Mouse (Mus musculus): ENCODE measurements around the gene Baiap2. TPM values are rescaled to one million over a fixed set of nuclear protein-coding genes. Genes with fewer than 3 reads are reported as not detected.

The Baiap2 gene
- polyA plus RNA-seq, 1 experiment from 2014 or later: 17.5 TPM

GRCm38 (mm10) chr11:119919897-119920296, 22.7 kb upstream of the Baiap2 start:
- H3K27me3 ChIP-seq: no peaks in the 10 kb centered on the region; the same call in 1 of the 2 replicates
- H3K4me3 ChIP-seq (replicated peaks): no peak overlapping the region
- no peak for ATAC-seq (ENCODE audit: insufficient number of reproducible peaks, insufficient read depth, low FRiP score, low TSS enrichment, low read depth)
- peaks cover 56% of the 10 kb centered on the region for H3K36me3 ChIP-seq
- H3K9ac ChIP-seq (replicated peaks): no peak overlapping the region; the same call in 1 of the 2 replicates
- H3K27ac ChIP-seq: no peak overlapping the region
- 66% methylated on average over 8 of the region's 8 CpGs for WGBS
- H3K9me3 ChIP-seq: no peaks in the 10 kb centered on the region
- H3K4me2 ChIP-seq: no peak overlapping the region
- H3K4me1 ChIP-seq (replicated peaks): peaks cover 14% of the 10 kb centered on the region

- WGBS: 91% methylated on average over 5 of the region's 5 CpGs
- Histone ChIP-seq H3K4me3 (replicated peaks) (no peak overlapping the region), H3K4me2 (no peak overlapping the region), H3K9me3 (no peaks in the 10 kb centered on the region), H3K36me3 (peaks cover 53% of the 10 kb centered on the region), H3K4me1 (replicated peaks) (peaks cover 6% of the 10 kb centered on the region; the same call in 1 of the 2 replicates), H3K27me3 (no peaks in the 10 kb centered on the region; the same call in 1 of the 2 replicates), H3K9ac (replicated peaks) (no peak overlapping the region), H3K27ac (no peak overlapping the region)
- ATAC-seq (ENCODE audit: insufficient number of reproducible peaks, insufficient read depth, low FRiP score, low TSS enrichment, low read depth): no peak
Measured at GRCm38 (mm10) chr11:119920668-119921067, 21.9 kb upstream of the Baiap2 start.

- Histone ChIP-seq H3K27me3 (no peaks in the 10 kb centered on the region; the same call in 1 of the 2 replicates), H3K27ac (no peak overlapping the region), H3K9ac (replicated peaks) (no peak overlapping the region), H3K36me3 (peaks cover 8% of the 10 kb centered on the region), H3K4me2 (no peak overlapping the region), H3K9me3 (no peaks in the 10 kb centered on the region; the same call in 1 of the 2 replicates), H3K4me1 (replicated peaks) (no peaks in the 10 kb centered on the region), H3K4me3 (replicated peaks) (no peak overlapping the region)
- ATAC-seq (ENCODE audit: insufficient number of reproducible peaks, insufficient read depth, low FRiP score, low TSS enrichment, low read depth): no peak
- WGBS: 66% methylated on average over 5 of the region's 5 CpGs
Measured at GRCm38 (mm10) chr11:119925176-119925575, 17.4 kb upstream of the Baiap2 start.

- H3K9ac ChIP-seq (replicated peaks): no peak overlapping the region
Measured at GRCm38 (mm10) chr11:119926762-119927161, 15.8 kb upstream of the Baiap2 start.

GRCm38 (mm10) chr11:119928023-119928681, 14.4 kb upstream of the Baiap2 start:
- no peaks in the 10 kb centered on the region; the same call in 1 of the 2 replicates for H3K27me3 ChIP-seq
- H3K9me3 ChIP-seq: peaks cover 3% of the 10 kb centered on the region; the same call in 1 of the 2 replicates
- no peak overlapping the region for H3K27ac ChIP-seq
- no peak for ATAC-seq (ENCODE audit: insufficient number of reproducible peaks, insufficient read depth, low FRiP score, low TSS enrichment, low read depth)
- peaks cover 11% of the 10 kb centered on the region; the same call in 1 of the 2 replicates for H3K4me1 ChIP-seq (replicated peaks)
- no peak overlapping the region for H3K4me3 ChIP-seq (replicated peaks)
- no peaks in the 10 kb centered on the region for H3K36me3 ChIP-seq
- no peak overlapping the region for H3K9ac ChIP-seq (replicated peaks)
- WGBS: 75% methylated on average over 16 of the region's 16 CpGs
- no peak overlapping the region for H3K4me2 ChIP-seq

More at GRCm38 (mm10) chr11:119926762-119927161, 15.8 kb upstream of the Baiap2 start:
- H3K36me3 ChIP-seq: no peaks in the 10 kb centered on the region
- peaks cover 1% of the 10 kb centered on the region; the same call in 1 of the 2 replicates for H3K4me1 ChIP-seq (replicated peaks)
- no peak overlapping the region for H3K27ac ChIP-seq
- H3K27me3 ChIP-seq: no peaks in the 10 kb centered on the region; the same call in 1 of the 2 replicates
- H3K4me2 ChIP-seq: no peak overlapping the region
- 85% methylated on average over 5 of the region's 5 CpGs for WGBS
- H3K4me3 ChIP-seq (replicated peaks): no peak overlapping the region
- H3K9me3 ChIP-seq: peaks cover 3% of the 10 kb centered on the region; the same call in 1 of the 2 replicates
- ATAC-seq (ENCODE audit: insufficient number of reproducible peaks, insufficient read depth, low FRiP score, low TSS enrichment, low read depth): no peak

- Histone ChIP-seq H3K9ac (replicated peaks) (no peak overlapping the region), H3K27ac (no peak overlapping the region), H3K4me3 (replicated peaks) (no peak overlapping the region), H3K4me1 (replicated peaks) (peaks cover 11% of the 10 kb centered on the region; the same call in 1 of the 2 replicates), H3K27me3 (no peaks in the 10 kb centered on the region), H3K4me2 (no peak overlapping the region), H3K9me3 (peaks cover 3% of the 10 kb centered on the region; the same call in 1 of the 2 replicates), H3K36me3 (no peaks in the 10 kb centered on the region)
- no peak for ATAC-seq (ENCODE audit: insufficient number of reproducible peaks, insufficient read depth, low FRiP score, low TSS enrichment, low read depth)
- WGBS: 87% methylated on average over 6 of the region's 6 CpGs
Measured at GRCm38 (mm10) chr11:119929603-119930265, 12.8 kb upstream of the Baiap2 start.

- H3K4me2 ChIP-seq: no peak overlapping the region
- peaks cover 19% of the 10 kb centered on the region for H3K4me1 ChIP-seq (replicated peaks)
- H3K9ac ChIP-seq (replicated peaks): no peak overlapping the region
- H3K9me3 ChIP-seq: peaks cover 3% of the 10 kb centered on the region; the same call in 1 of the 2 replicates
- no peak overlapping the region for H3K27ac ChIP-seq
- no peaks in the 10 kb centered on the region for H3K27me3 ChIP-seq
- WGBS: 66% methylated on average over 10 of the region's 10 CpGs
- H3K36me3 ChIP-seq: no peaks in the 10 kb centered on the region
- H3K4me3 ChIP-seq (replicated peaks): no peak overlapping the region
- ATAC-seq (ENCODE audit: insufficient number of reproducible peaks, insufficient read depth, low FRiP score, low TSS enrichment, low read depth): no peak
Measured at GRCm38 (mm10) chr11:119931809-119932208, 10.8 kb upstream of the Baiap2 start.

GRCm38 (mm10) chr11:119933142-119933541, 9.4 kb upstream of the Baiap2 start:
- peaks cover 33% of the 10 kb centered on the region for H3K4me1 ChIP-seq (replicated peaks)
- 66% methylated on average over 4 of the region's 4 CpGs for WGBS
- peaks cover 3% of the 10 kb centered on the region; the same call in 1 of the 2 replicates for H3K9me3 ChIP-seq
- no peak for ATAC-seq (ENCODE audit: insufficient number of reproducible peaks, insufficient read depth, low FRiP score, low TSS enrichment, low read depth)
- no peaks in the 10 kb centered on the region for H3K27me3 ChIP-seq
- no peak overlapping the region for H3K9ac ChIP-seq (replicated peaks)
- H3K4me2 ChIP-seq: no peak overlapping the region
- no peaks in the 10 kb centered on the region for H3K36me3 ChIP-seq
- no peak overlapping the region for H3K4me3 ChIP-seq (replicated peaks)
- H3K27ac ChIP-seq: peak overlapping the region; percentile 53; the same call in 1 of the 2 replicates

- Histone ChIP-seq H3K4me3 (replicated peaks) (no peak overlapping the region), H3K4me1 (replicated peaks) (peaks cover 41% of the 10 kb centered on the region), H3K36me3 (no peaks in the 10 kb centered on the region), H3K27ac (no peak overlapping the region), H3K4me2 (no peak overlapping the region), H3K9ac (replicated peaks) (no peak overlapping the region), H3K9me3 (peaks cover 3% of the 10 kb centered on the region; the same call in 1 of the 2 replicates), H3K27me3 (0 out of 2 replicates have a peak, but pooled peaks cover 3% of the 10 kb centered on the region)
- no peak for ATAC-seq (ENCODE audit: insufficient number of reproducible peaks, insufficient read depth, low FRiP score, low TSS enrichment, low read depth)
- 76% methylated on average over 8 of the region's 8 CpGs for WGBS
Measured at GRCm38 (mm10) chr11:119933819-119934583, 8.6 kb upstream of the Baiap2 start.

- Histone ChIP-seq H3K4me1 (replicated peaks) (peaks cover 49% of the 10 kb centered on the region), H3K4me2 (no peak overlapping the region), H3K27ac (no peak overlapping the region), H3K4me3 (replicated peaks) (no peak overlapping the region), H3K9me3 (peaks cover 3% of the 10 kb centered on the region; the same call in 1 of the 2 replicates), H3K9ac (replicated peaks) (no peak overlapping the region), H3K36me3 (no peaks in the 10 kb centered on the region), H3K27me3 (0 out of 2 replicates have a peak, but pooled peaks cover 3% of the 10 kb centered on the region)
- 71% methylated on average over 8 of the region's 8 CpGs for WGBS
- no peak for ATAC-seq (ENCODE audit: insufficient number of reproducible peaks, insufficient read depth, low FRiP score, low TSS enrichment, low read depth)
Measured at GRCm38 (mm10) chr11:119934773-119935172, 7.8 kb upstream of the Baiap2 start.

Measured in limb, embryonic 12.5 days (tissue).